Mouse (Mus musculus) embryonic stem cell, embryonic (primary cell): ENCODE measurements around the gene Zbtb8a.

Source experiments
- CTCF ChIA-PET, 4 experiments: fragments of 300-600 bp in 2 of 4; fragments of 350-600 bp in 2 of 4; sonication (Branson Sonifier 250); formaldehyde crosslinking; loops; one replicate each; lab custom pipeline; 2022; ENCODE audit warnings: inconsistent platforms in 2 of 4; lab: Charles Lee
- POLR2A ChIA-PET, 4 experiments: fragments of 300-600 bp in 2 of 4; fragments of 350-600 bp in 2 of 4; sonication (Branson Sonifier 250); formaldehyde crosslinking; loops; one replicate each; lab custom pipeline; 2022; ENCODE audit warnings: antibody characterized with exemption in 4 of 4, inconsistent platforms in 1 of 4; lab: Charles Lee

Gene Zbtb8a

DNA sequence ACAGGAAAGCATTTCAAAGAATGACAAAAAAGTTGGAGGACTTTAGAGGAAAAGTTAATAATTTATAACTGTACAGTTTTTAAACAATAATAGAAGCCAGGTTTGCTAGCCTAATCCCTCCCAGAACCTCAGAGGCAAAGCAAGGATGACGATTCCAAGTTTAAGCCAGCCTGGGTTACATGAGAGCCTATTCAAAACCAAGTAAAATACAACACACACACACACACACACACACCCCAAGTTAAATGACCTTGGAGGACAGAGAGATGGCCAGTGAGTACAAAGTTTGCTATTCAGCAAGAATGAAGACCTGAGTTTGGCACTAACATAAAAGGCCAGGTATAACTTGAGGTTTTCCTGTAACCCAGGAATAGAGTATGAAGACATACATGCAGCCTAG, 51.7 kb downstream of the Zbtb8a start:
- ChIA-PET POLR2A (interaction anchor here (0.6 to 1.4 kb wide), 10 partner anchors 8 to 136 kb away, joined by 3 to 6 read pairs (median 4); partner anchors contain the start of gene Rbbp4 (in 2 of the 4)), CTCF (interaction anchor here in 2 of 4 experiments (0.7 kb wide), 2 partner anchors 17 to 52 kb away, joined by 3 to 4 read pairs; no protein-coding TSS in a partner anchor)

DNA sequence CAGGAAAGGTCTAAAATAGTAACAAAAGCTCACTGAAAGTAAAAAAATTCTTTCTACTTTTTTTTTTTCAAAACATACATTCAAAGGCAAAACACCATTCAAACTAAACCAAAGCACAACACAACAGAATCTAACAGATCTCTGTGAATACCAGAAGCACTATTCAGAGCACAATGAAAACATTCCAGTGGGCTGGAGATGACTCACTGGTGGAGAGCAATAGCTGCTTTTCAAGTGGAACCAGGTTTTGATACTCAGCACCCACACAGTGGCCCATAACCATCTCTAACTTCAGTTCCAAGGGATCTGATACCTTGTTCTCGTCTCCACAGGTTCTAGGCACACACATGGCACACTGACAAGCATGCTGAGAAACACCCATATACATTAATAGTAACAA, 53.2 kb downstream of the Zbtb8a start:
- ChIA-PET CTCF (no interaction called here), POLR2A (interaction anchor here in 2 of 4 experiments (1.0 to 1.7 kb wide), 5 partner anchors 10 to 18 kb away, joined by 3 to 5 read pairs (median 3); partner anchors contain the start of gene Rbbp4 (in 1 of the 2))

DNA sequence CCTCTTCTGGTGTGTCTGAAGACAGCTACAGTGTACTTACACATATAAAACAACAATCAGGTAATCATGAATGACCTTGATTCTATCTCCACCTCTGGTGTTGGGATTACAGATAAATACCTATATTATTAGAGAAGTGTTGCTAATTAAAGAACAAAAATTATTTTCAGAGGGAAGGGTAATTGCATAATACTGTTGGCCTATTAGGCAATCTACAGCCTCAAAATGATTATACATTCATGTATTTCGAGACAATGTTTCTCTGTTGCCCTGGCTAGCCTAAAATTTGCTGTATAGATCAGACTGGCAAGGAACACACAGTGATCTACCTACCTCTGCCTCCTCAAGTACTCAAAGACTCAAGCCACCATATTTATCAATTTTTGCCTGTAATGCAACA, 54.4 kb downstream of the Zbtb8a start:
- CTCF ChIA-PET: interaction anchor here in 1 of 4 experiments (0.6 kb wide), 1 partner anchor 307 kb away, joined by 3 read pairs; no protein-coding TSS in a partner anchor
- POLR2A ChIA-PET: interaction anchor here in 2 of 4 experiments (0.6 to 1.7 kb wide), 6 partner anchors 9 to 127 kb away, joined by 3 to 4 read pairs (median 3); no protein-coding TSS in a partner anchor

DNA sequence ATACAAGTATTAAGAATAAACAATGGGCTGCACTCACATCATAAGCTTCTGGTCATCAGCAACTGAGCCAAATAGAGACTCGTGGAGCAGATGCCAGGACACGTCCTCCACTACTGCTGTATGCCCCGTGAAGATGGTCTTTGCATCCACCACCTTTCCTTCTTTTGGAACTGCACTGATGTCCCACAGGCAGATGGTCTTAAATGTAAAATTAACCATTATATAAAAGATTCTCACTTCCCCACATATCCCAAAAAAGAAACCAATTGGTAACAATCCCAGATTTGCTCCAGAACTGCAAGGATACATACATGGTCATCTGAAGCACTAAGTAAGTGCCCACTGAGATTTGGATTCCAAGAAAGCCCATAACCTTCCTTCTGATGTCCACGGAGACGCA, 55.9 kb downstream of the Zbtb8a start:
- ChIA-PET CTCF (interaction anchor here in 1 of 4 experiments (0.6 kb wide), 1 partner anchor 48 kb away, joined by 4 read pairs; no protein-coding TSS in a partner anchor), POLR2A (interaction anchor here in 1 of 4 experiments (0.6 to 1.0 kb wide), 2 partner anchors 9 to 27 kb away, joined by 3 to 8 read pairs; no protein-coding TSS in a partner anchor)

DNA sequence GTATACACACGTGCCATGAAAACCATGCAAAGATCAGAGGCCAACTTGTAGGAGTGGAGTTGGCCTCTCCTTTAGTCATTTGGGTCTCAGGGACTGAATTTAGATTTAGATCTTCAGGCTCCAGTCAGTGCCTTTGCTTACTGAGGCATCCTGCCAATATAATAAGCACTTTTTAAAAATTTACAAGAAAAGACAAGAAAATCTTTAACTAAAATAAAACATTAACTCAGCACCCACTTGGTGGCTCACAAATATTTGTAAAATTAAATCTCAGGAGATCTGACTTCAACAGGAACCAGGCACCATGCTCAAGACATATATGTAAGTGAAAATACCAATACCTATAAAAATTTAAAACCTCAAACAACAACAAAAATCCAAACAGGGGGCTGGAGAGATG, 57.0 kb downstream of the Zbtb8a start:
- CTCF ChIA-PET: interaction anchor here in 1 of 4 experiments (0.6 kb wide), 1 partner anchor 19 kb away, joined by 3 read pairs; no protein-coding TSS in a partner anchor

DNA sequence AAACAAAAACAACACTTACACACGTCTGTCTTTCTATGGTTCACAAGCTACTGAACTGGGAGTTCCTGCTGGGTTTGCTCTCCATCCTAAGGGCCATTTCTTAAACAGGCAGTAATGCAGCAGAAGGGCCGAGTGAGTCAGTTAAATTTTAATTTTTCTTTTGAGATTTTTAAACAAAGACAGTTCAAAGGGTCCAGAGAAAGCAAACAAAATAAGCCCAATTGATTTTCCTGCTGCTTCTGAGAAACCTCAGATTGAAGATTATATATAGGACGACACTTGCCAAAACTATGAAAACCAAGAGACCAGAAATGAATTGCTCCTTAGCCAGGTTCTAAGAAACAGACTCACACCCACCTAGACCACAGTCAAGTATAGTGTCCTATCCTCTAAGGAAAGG, 64.0 kb downstream of the Zbtb8a start:
- ChIA-PET CTCF (no interaction called here), POLR2A (interaction anchor here in 3 of 4 experiments (0.5 to 24.2 kb wide), 10 partner anchors 11 to 186 kb away, joined by 3 to 320 read pairs (median 7); partner anchors contain the start of genes Rbbp4 (in 2 of the 3), Sync (in 1 of the 3) and Zbtb8os (in 1 of the 3))

More for the DNA sequence above, 57.0 kb downstream of the Zbtb8a start:
- POLR2A ChIA-PET: interaction anchor here in 2 of 4 experiments (0.6 to 24.2 kb wide), 4 partner anchors 8 to 102 kb away, joined by 3 to 320 read pairs (median 4); partner anchors contain the start of gene Sync (in 1 of the 2)

DNA sequence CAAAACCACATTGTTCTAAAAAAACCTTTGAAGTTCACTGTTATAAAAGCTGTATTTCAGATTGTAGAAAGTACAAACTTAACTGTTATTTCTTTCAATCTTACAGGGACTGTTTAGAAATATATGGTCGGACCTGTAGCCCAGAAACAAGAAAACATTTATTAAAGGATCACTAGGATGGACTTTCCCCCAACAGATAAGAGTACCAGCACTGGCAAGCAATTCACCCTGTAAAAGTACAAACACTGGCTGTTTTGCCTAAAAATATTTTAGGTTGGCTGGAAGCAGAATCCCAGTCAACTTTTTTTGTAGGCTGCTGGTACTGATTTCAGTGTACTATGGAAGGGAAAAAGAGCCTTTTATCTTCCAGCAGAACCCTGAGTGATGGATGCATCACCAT, 70.0 kb downstream of the Zbtb8a start:
- CTCF ChIA-PET: interaction anchor here in 1 of 4 experiments (0.7 kb wide), 1 partner anchor 14 kb away, joined by 3 read pairs; no protein-coding TSS in a partner anchor
- POLR2A ChIA-PET: interaction anchor here in 3 of 4 experiments (0.8 to 27.3 kb wide), 10 partner anchors 1 to 177 kb away, joined by 3 to 320 read pairs (median 6); partner anchors contain the start of genes Bsdc1 (in 1 of the 3), C77080 (in 1 of the 3) and Sync (in 1 of the 3)

DNA sequence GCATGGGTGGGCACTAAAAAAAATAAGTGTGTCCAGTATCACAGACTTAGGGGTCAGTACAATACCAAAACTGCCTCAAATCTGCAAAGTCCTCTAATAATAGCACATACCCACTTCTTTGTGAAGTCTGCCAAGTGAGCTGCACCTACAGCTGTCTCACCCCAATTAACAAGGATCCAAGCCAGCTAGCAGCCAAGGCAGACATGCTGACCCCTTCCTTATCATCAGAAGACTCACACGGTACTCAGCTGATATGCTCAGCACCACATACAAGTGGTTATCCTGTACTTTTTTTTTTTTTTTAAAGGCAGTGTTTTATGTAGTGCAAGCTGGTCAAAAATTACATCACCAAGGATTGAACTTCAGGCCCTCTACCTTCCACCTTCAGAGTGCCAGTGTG, 73.6 kb downstream of the Zbtb8a start:
- ChIA-PET POLR2A (interaction anchor here in 2 of 4 experiments (0.7 to 27.3 kb wide), 7 partner anchors 4 to 1510 kb away, joined by 3 to 320 read pairs (median 3); partner anchors contain the start of gene Sync (in 1 of the 2)), CTCF (interaction anchor here in 1 of 4 experiments (1.3 kb wide), 1 partner anchor 14 kb away, joined by 3 read pairs; no protein-coding TSS in a partner anchor)

DNA sequence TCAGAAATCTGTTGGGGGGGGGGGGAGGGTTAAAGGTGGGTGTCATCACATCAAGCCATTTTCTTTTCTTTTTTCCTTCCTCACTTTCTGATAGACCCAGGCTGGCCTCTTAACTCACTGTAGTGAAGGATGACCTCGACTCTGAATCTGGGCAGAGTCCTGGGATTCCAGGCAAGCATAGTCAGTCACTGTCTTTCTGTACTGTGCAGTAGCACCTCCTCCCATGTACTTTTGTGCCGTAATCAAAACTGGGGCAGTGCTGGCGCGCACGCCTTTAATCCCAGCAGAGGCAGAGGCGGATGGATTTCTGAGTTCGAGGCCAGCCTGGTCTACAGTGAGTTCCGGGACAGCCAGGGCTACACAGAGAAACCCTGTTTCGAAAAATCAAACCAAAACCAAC, 74.1 kb downstream of the Zbtb8a start:
- CTCF ChIA-PET: interaction anchor here in 1 of 4 experiments (1.3 kb wide), 1 partner anchor 14 kb away, joined by 3 read pairs; no protein-coding TSS in a partner anchor
- POLR2A ChIA-PET: interaction anchor here in 3 of 4 experiments (0.6 to 27.3 kb wide), 9 partner anchors 5 to 252 kb away, joined by 3 to 320 read pairs (median 3); partner anchors contain the start of genes Bsdc1 (in 1 of the 3) and Sync (in 1 of the 3)
